Mouse (Mus musculus) lung, adult 2 months (tissue): ENCODE data around the gene Trappc12.

Experiments used
- CTCF ChIP-seq: fragments of 200-500 bp; IDR thresholded peaks from 2 replicates; pipeline ENCODE4 v1.5.1; 2011; ENCODE audit warnings: mild to moderate bottlenecking, low read length, control low read depth; ENCODE audit not compliant: insufficient read depth
- POLR2A ChIP-seq: fragments of 200-500 bp; IDR thresholded peaks from 2 replicates; pipeline ENCODE4 v1.6.1; 2011; ENCODE audit warnings: low read depth, mild to moderate bottlenecking, control low read depth, low read length, borderline replicate concordance; ENCODE audit errors: extremely low read depth

GRCm38 (mm10) chr12:28743328-28743727 lies 6.9 kb downstream of the Trappc12 start:
- TF ChIP-seq CTCF (no peak), POLR2A (no peak)
